Mouse (Mus musculus): ENCODE results near the gene Slc4a5.

DNA sequence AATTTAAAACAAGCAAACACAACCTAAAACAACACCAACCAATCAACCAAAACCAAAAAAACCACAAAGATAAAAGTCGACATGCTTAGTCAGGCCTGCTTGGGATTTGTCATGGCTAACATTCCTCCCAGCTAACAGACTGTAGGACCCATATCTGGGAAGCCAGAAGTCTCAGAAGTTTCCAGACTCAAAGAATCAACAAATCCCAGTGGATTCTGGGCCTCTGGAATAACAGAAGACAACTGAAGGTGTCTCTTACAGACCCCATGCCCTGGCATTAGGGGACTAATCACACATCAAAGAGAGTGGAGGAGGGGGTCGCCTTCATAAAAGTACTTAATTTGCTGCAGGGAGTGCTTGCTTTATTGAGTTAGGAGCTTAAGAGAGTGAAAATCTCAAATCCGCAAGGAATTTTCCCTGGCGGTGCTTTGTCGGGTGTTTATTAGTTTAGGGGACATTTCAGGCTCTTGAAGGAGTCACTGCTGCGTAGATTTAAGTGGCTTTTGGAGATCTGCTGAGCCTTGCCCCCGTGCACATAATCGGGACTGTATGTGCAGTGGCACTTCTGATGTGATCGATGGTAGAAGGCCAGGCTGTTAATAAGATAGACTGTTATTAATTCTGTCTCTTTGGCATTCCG lies 24.9 kb downstream of the Slc4a5 start:
- no peak for TF ChIP-seq CTCF (IDR thresholded peaks at IDR 0.05; ENCODE audit: control insufficient read depth, insufficient read depth, low read length)
- TF ChIP-seq POLR2A (IDR thresholded peaks at IDR 0.05; ENCODE audit: borderline replicate concordance, control insufficient read depth, low read depth, low read length): no peak

Measured in bone marrow, adult 2 months (tissue).